Mouse (Mus musculus): ENCODE data around the gene Opcml. TPM values are rescaled to one million over a fixed set of nuclear protein-coding genes. Genes with fewer than 3 reads are reported as not detected.

Opcml gene
- polyA plus RNA-seq, 1 experiment from 2014 or later: 4.1 TPM

DNA sequence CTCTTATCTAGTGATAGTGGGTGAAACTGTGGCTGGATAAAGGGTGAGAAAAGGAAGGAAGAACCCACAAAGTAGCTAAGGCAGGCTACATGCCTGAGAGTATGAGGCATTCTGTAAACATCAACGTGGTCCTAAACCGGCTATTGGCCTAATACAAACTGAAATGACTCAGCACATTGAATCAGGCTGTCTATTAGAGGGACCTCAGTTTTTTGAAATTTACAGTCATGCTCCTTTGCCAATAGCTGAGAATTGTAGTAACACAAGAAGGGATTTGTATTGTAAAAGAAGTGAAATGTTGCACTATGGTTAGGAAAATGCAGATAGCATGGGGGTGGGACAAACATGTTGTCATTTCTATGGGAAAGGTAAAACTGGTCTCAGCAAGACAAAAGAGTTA, 10.4 kb downstream of the Opcml start:
- H3K9me3 ChIP-seq: no peaks in the 10 kb centered on the region
- no peak overlapping the region for H3K27ac ChIP-seq
- 70% methylated on average over 2 of the region's 2 CpGs for WGBS

DNA sequence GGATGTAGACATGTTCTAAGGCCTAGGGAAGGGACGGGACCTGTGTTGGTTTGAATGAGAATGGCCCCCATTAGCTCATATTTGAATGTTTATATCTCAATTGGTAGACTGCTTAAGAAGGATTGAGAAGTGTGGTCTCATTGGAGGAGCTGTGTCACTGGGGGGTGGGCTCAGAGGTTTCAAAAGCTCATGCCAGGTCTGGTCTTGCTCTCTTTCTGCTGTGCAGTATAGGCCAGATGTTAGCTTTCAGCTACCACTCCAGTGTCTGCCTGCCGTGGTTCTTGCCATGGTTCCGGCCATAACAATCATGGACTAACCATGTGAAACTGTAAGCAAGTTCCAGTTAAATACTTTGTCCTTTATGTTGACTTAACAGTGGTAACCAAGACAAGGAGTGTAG, 11.2 kb downstream of the Opcml start:
- H3K9ac ChIP-seq: no peak overlapping the region
- no peaks in the 10 kb centered on the region for H3K4me1 ChIP-seq
- H3K9me3 ChIP-seq: no peaks in the 10 kb centered on the region
- no peak overlapping the region for H3K4me3 ChIP-seq (replicated peaks)
- no peaks in the 10 kb centered on the region for H3K27me3 ChIP-seq (replicated peaks)
- WGBS: 86% methylated on average over 3 of the region's 3 CpGs
- ATAC-seq (ENCODE audit: insufficient read depth, low FRiP score, low read depth): no peak
- H3K4me2 ChIP-seq: no peak overlapping the region
- H3K36me3 ChIP-seq: no peaks in the 10 kb centered on the region
- H3K27ac ChIP-seq: no peak overlapping the region

More for the DNA sequence above, 10.4 kb downstream of the Opcml start:
- no peaks in the 10 kb centered on the region for H3K27me3 ChIP-seq (replicated peaks)
- no peaks in the 10 kb centered on the region for H3K36me3 ChIP-seq
- no peaks in the 10 kb centered on the region for H3K4me1 ChIP-seq
- no peak overlapping the region for H3K4me3 ChIP-seq (replicated peaks)
- no peak for ATAC-seq (ENCODE audit: insufficient read depth, low FRiP score, low read depth)
- H3K9ac ChIP-seq: no peak overlapping the region
- no peak overlapping the region for H3K4me2 ChIP-seq

DNA sequence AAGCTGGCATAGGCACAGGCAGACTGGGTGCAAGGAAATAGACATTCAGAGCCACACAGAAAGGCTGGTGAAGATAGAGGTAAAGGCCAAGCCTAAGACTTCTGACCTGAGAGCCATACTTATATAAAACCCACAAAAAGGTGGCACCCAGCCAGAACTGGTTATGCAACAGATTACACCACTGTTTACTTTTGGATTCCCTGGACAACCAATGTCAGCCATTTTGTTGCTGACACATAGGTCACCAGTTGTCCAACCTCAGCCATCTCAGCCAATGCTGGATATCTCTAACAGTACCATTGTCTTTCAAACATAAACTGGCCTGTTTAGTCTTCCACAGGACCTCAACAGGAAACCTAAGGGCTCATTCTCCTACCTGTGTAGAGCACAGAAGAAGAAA, 11.8 kb downstream of the Opcml start:
- H3K4me2 ChIP-seq: no peak overlapping the region
- no peak overlapping the region for H3K27ac ChIP-seq
- ATAC-seq (ENCODE audit: insufficient read depth, low FRiP score, low read depth): no peak
- no peaks in the 10 kb centered on the region for H3K4me1 ChIP-seq
- H3K4me3 ChIP-seq (replicated peaks): no peak overlapping the region
- no peaks in the 10 kb centered on the region for H3K9me3 ChIP-seq
- no peaks in the 10 kb centered on the region for H3K36me3 ChIP-seq
- H3K27me3 ChIP-seq (replicated peaks): no peaks in the 10 kb centered on the region
- no peak overlapping the region for H3K9ac ChIP-seq

DNA sequence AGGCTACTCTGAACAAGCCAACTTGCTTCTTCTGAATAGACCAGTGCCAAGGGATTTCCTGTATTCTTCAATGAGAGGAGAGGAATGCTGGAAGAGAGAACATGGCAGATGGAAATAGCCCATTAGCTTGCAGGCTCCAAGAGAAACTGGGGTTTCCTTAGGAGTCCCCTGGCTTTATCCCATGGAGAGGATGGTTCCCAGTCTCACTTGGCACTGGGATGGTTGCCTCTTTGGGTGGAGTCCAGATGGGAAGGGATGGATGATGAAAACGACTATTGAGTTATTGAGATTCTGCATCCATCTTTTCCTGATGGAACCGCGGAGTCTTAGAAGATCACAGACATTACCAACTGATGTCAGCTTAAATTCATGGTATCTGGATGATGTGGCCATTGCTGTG, 13.9 kb downstream of the Opcml start:
- no peaks in the 10 kb centered on the region for H3K27me3 ChIP-seq (replicated peaks)
- H3K4me2 ChIP-seq: no peak overlapping the region
- no peaks in the 10 kb centered on the region for H3K36me3 ChIP-seq
- no peak overlapping the region for H3K9ac ChIP-seq
- no peak overlapping the region for H3K4me3 ChIP-seq (replicated peaks)
- H3K9me3 ChIP-seq: no peaks in the 10 kb centered on the region
- WGBS: 87% methylated on average over 3 of the region's 3 CpGs
- H3K27ac ChIP-seq: no peak overlapping the region
- no peak for ATAC-seq (ENCODE audit: insufficient read depth, low FRiP score, low read depth)
- H3K4me1 ChIP-seq: no peaks in the 10 kb centered on the region

DNA sequence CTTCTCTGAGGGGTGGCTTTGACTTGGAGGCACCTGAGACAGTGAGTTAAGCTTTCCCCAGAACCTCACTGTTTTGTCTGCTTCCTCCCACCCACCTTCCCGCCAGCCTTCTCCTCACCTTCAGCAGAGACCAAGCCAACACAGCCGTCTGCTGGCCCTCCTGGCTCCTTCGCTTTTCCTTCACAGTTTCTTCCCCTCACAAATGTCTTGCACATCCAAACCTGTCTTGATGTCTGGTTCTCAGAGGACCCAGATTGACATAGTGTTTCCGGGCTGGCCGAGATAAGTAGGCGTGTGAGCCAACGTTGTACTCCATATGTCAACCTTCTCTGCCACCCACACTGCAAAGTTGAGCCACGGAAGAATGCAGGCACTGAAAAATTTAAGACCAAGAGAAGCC, 19.2 kb downstream of the Opcml start:
- Histone ChIP-seq H3K9me3 (no peaks in the 10 kb centered on the region), H3K36me3 (no peaks in the 10 kb centered on the region), H3K9ac (no peak overlapping the region), H3K4me1 (0 out of 2 replicates have a peak, but pooled peaks cover 3% of the 10 kb centered on the region), H3K27me3 (replicated peaks) (no peaks in the 10 kb centered on the region), H3K27ac (no peak overlapping the region), H3K4me3 (replicated peaks) (no peak overlapping the region), H3K4me2 (no peak overlapping the region)
- 78% methylated on average over 8 of the region's 8 CpGs for WGBS
- ATAC-seq (ENCODE audit: insufficient read depth, low FRiP score, low read depth): no peak

DNA sequence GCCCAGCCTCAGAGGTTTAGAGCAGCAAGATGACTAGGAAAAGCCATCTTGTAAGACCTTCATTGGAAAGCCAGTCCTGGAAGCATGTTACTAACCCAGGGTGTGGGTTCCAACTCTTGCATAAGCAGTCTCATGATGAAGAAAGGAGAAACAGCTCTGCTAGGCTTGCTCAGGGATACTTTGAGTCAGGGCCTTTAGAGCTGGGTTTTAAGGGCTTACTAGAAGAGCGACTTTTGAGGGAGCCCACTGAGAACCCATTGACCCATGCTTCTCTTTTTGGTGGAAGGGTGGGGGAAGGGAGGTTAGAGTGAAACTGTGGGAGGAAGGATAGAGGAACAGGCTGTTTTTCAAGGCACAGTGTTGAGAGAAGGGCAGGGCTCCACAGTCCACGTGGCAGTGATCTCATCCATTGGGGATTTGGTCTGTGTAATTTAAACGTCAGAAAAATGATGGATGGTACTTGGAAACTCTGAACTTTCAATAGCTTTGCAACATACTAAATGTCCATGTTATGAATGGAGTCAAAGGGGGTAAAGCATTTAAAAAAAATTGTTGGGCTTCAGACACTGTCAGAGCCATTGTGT, 22.7 kb downstream of the Opcml start:
- Histone ChIP-seq H3K36me3 (no peaks in the 10 kb centered on the region), H3K9me3 (no peaks in the 10 kb centered on the region), H3K27me3 (replicated peaks) (no peaks in the 10 kb centered on the region), H3K4me3 (replicated peaks) (no peak overlapping the region), H3K27ac (peak overlapping the region; percentile 61; the same call in 1 of the 2 replicates), H3K4me1 (0 out of 2 replicates have a peak, but pooled peaks cover 3% of the 10 kb centered on the region), H3K9ac (no peak overlapping the region), H3K4me2 (no peak overlapping the region)
- ATAC-seq (ENCODE audit: insufficient read depth, low FRiP score, low read depth): peak; percentile 89
- 11% methylated on average over 3 of the region's 3 CpGs for WGBS

DNA sequence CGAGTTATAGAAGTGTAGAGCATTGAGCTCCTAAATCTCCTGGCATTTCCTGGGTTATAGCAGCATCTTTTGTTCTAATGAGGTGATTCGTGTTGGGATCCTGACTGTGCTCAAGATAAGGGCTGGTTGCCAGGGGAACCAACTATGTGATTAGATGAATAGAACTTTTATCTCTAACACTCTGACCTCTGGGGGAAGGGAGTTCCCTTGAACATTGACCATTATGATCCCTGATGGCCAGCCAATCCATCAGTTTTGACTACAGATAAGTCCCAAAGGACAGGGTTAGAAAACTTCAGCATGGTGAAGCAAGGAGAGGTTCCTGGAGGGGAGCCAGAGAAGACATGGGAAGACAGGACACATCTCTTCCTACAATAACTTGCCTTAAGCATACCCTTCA, 23.6 kb downstream of the Opcml start:
- 22% methylated on average over 2 of the region's 2 CpGs for WGBS
- Histone ChIP-seq H3K9me3 (no peaks in the 10 kb centered on the region), H3K4me1 (0 out of 2 replicates have a peak, but pooled peaks cover 3% of the 10 kb centered on the region), H3K27me3 (replicated peaks) (no peaks in the 10 kb centered on the region), H3K36me3 (no peaks in the 10 kb centered on the region), H3K4me2 (no peak overlapping the region), H3K27ac (no peak overlapping the region), H3K9ac (no peak overlapping the region), H3K4me3 (replicated peaks) (no peak overlapping the region)
- ATAC-seq (ENCODE audit: insufficient read depth, low FRiP score, low read depth): no peak

DNA sequence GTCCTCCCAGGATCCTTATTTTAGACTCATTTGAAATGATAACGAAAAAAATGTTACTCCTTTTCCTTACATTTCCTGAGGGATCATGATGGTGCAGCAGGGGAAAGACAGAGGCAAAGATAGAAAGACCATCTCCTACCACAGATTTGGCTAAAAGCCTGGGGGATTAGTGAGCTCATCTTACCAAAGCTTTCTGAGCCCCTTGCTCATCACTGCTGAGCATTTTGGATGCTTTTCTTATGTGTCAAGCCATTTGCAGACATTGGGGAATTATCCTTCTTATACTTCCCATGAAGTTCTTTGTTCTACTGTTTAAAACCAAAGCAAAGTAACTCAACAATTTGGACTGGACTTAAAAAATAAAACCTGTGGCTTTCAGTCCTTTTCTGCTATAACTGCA, 30.6 kb downstream of the Opcml start:
- H3K27ac ChIP-seq: no peak overlapping the region
- no peaks in the 10 kb centered on the region for H3K27me3 ChIP-seq (replicated peaks)
- no peaks in the 10 kb centered on the region for H3K9me3 ChIP-seq
- 0 out of 2 replicates have a peak, but pooled peaks cover 3% of the 10 kb centered on the region for H3K4me1 ChIP-seq
- no peak overlapping the region for H3K4me2 ChIP-seq
- no peak overlapping the region for H3K9ac ChIP-seq
- H3K36me3 ChIP-seq: no peaks in the 10 kb centered on the region
- no peak overlapping the region for H3K4me3 ChIP-seq (replicated peaks)
- 53% methylated on average over 1 of the region's 1 CpGs for WGBS
- no peak for ATAC-seq (ENCODE audit: insufficient read depth, low FRiP score, low read depth)

DNA sequence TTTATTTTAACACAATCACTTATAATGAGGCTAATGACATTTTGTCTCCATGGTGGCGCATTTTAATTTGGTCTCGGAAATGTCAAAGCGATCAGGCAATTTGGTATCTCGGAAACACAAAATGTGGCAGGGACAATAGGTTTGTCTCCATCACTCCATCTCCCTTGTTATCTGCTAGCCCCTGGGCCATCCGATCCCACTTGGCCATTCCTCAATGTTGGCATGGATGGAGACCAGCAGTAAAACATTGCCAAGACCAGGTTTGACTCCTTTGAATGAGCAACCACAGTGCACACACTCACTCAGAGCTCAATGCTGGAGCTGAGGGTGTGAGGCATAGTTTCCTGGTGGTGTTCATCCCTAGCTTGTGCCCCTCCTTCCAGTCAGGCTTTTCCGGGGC, 32.1 kb downstream of the Opcml start:
- H3K4me2 ChIP-seq: no peak overlapping the region
- H3K27ac ChIP-seq: no peak overlapping the region
- no peak overlapping the region for H3K9ac ChIP-seq
- no peaks in the 10 kb centered on the region for H3K36me3 ChIP-seq
- no peak for ATAC-seq (ENCODE audit: insufficient read depth, low FRiP score, low read depth)
- H3K9me3 ChIP-seq: no peaks in the 10 kb centered on the region
- WGBS: 90% methylated on average over 6 of the region's 6 CpGs
- 0 out of 2 replicates have a peak, but pooled peaks cover 3% of the 10 kb centered on the region for H3K4me1 ChIP-seq
- H3K4me3 ChIP-seq (replicated peaks): no peak overlapping the region
- H3K27me3 ChIP-seq (replicated peaks): no peaks in the 10 kb centered on the region

DNA sequence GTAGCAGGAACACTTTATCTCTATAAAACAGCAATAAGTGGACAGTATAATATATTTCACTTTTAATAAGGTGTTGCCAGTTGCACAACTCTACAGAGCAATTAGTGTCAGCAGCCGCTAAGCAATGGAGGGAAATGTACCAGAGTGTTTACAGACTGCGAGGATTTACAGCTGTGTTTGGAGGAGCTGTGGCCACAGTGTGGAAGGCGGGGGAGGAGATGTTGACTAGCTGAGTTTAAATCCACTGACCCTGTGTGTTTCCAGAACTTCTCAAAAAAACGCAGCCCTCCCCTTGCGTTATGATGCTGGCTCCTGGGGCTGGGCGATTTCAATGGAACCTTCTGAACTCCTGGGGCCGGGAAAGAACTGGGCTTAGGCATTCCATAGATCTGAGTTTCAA, 33.8 kb downstream of the Opcml start:
- Histone ChIP-seq H3K4me1 (0 out of 2 replicates have a peak, but pooled peaks cover 3% of the 10 kb centered on the region), H3K27me3 (replicated peaks) (no peaks in the 10 kb centered on the region), H3K36me3 (no peaks in the 10 kb centered on the region), H3K9me3 (no peaks in the 10 kb centered on the region), H3K9ac (no peak overlapping the region), H3K4me2 (no peak overlapping the region), H3K27ac (no peak overlapping the region), H3K4me3 (replicated peaks) (no peak overlapping the region)
- 0 out of 2 replicates have a peak, but pooled peaks have one; percentile 18 for ATAC-seq (ENCODE audit: insufficient read depth, low FRiP score, low read depth)
- 26% methylated on average over 7 of the region's 7 CpGs for WGBS

DNA sequence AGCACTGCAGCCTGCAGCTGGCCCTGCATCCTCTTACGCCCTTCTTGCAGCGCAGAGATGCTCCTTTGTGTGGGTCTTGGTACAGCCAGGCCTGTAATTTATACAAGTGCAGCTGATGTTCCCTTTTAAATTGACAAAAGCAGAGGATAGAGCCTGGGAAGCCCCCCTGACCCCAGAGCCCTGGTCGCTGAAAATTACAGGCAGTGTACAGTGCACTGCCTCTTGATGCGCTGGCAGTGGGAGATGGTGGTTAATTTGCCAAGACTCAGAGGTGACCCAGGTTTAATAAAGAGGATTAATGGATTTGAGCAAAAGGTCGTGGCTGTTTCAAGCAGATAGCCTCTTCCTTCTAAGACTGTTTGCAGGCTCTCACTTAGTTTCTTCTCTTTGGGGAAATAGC, 39.9 kb downstream of the Opcml start:
- H3K36me3 ChIP-seq: no peaks in the 10 kb centered on the region
- no peak overlapping the region for H3K9ac ChIP-seq
- 60% methylated on average over 5 of the region's 5 CpGs for WGBS

DNA sequence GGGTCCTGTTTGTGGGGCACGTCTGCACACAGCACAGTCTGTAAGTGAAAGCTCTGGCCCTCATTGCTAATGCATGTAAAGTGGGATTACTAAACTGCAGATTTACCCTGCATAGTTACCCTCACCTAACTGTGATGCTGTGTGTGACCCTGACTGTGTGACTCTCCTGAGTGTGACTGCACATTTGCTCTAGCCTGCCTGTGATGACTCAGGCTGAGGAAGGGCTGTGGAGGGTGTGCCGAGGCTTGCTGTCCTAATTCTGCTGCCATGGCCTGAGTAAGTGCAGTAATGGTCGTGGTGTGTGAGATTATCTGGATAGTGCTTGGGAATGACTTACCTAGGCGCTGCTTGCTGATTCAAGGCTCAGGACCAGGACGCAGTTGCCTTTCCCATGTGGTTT, 52.2 kb downstream of the Opcml start:
- Histone ChIP-seq H3K4me3 (replicated peaks) (no peak overlapping the region), H3K9ac (no peak overlapping the region), H3K4me1 (no peaks in the 10 kb centered on the region), H3K9me3 (no peaks in the 10 kb centered on the region), H3K4me2 (no peak overlapping the region), H3K36me3 (no peaks in the 10 kb centered on the region), H3K27me3 (replicated peaks) (no peaks in the 10 kb centered on the region), H3K27ac (no peak overlapping the region)
- ATAC-seq (ENCODE audit: insufficient read depth, low FRiP score, low read depth): no peak
- 77% methylated on average over 5 of the region's 5 CpGs for WGBS

More for the DNA sequence above, 39.9 kb downstream of the Opcml start:
- H3K27me3 ChIP-seq (replicated peaks): no peaks in the 10 kb centered on the region
- H3K27ac ChIP-seq: no peak overlapping the region
- no peak for ATAC-seq (ENCODE audit: insufficient read depth, low FRiP score, low read depth)
- H3K4me1 ChIP-seq: no peaks in the 10 kb centered on the region
- H3K4me2 ChIP-seq: no peak overlapping the region
- no peak overlapping the region for H3K4me3 ChIP-seq (replicated peaks)
- no peaks in the 10 kb centered on the region for H3K9me3 ChIP-seq

DNA sequence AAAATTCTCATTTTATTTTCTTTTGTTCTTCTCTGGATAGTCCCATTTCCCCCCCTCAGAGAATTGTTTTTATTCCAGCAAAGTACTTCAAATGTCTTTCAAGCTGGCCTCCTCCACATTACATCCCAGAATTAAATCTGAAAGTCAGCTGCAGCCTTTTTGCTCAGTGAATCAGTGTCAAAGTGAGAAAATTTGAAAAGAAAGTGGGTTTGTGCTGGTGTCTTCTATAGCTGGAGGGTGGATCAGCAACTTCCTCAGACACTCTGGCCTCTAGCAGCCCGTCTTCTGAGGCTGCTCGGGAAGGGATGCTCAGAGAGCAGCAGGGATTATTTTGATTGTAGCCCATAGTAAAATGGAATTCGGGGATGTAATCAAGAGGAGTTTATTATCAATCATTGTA, 81.0 kb downstream of the Opcml start:
- 55% methylated on average over 3 of the region's 3 CpGs for WGBS
- Histone ChIP-seq H3K27me3 (replicated peaks) (no peaks in the 10 kb centered on the region), H3K4me3 (replicated peaks) (no peak overlapping the region), H3K9ac (no peak overlapping the region), H3K4me2 (no peak overlapping the region), H3K9me3 (no peaks in the 10 kb centered on the region), H3K4me1 (no peaks in the 10 kb centered on the region), H3K36me3 (no peaks in the 10 kb centered on the region), H3K27ac (no peak overlapping the region)
- ATAC-seq (ENCODE audit: insufficient read depth, low FRiP score, low read depth): no peak

Data from stomach, embryonic 15.5 days (tissue).